Mouse (Mus musculus) stomach, embryonic 14.5 days (tissue): Measurements from ENCODE around the gene Lix1l. TPM values are rescaled to one million over a fixed set of nuclear protein-coding genes. Genes with fewer than 3 reads are reported as not detected.

Experiments used
- ATAC-seq: fragments of 200-750 bp; cut with Nextera tagmentation; 2 replicates; pipeline ENCODE4 v1.8.0; 2017; ENCODE audit warnings: low read depth, moderate TSS enrichment; ENCODE audit not compliant: insufficient number of reproducible peaks, insufficient read depth, low FRiP score
- H3K27ac ChIP-seq: fragments of 300-500 bp; sonication (generic); 2 replicates; pipeline ENCODE4 v1.5.1; 2014; ENCODE audit warnings: mild to moderate bottlenecking, low read length, moderate library complexity, mixed read lengths
- H3K27me3 ChIP-seq: fragments of 300-500 bp; sonication (generic); 2 replicates; pipeline ENCODE4 v1.6.1; 2014; ENCODE audit warnings: low read length, control low read depth, mixed read lengths; ENCODE audit not compliant: control insufficient read depth, insufficient read depth
- H3K36me3 ChIP-seq: fragments of 300-500 bp; sonication (generic); 2 replicates; pipeline ENCODE4 v1.6.1; 2014; ENCODE audit warnings: mild to moderate bottlenecking, control low read depth, low read length, moderate library complexity, mixed read lengths; ENCODE audit not compliant: control insufficient read depth, insufficient read depth
- H3K4me1 ChIP-seq: fragments of 300-500 bp; sonication (generic); 2 replicates; pipeline ENCODE4 v1.6.1; 2014; ENCODE audit warnings: low read length, control low read depth, mixed read lengths; ENCODE audit not compliant: control insufficient read depth, insufficient read depth
- H3K4me2 ChIP-seq: fragments of 300-500 bp; sonication (generic); replicated peaks from 2 replicates; pipeline ENCODE4 v1.6.1; 2014; ENCODE audit warnings: low read depth, low read length, control low read depth
- H3K4me3 ChIP-seq: fragments of 300-500 bp; sonication (generic); 2 replicates; pipeline ENCODE4 v1.5.1; 2014; ENCODE audit warnings: low read depth, low read length, control low read depth
- H3K9ac ChIP-seq: fragments of 300-500 bp; sonication (generic); replicated peaks from 2 replicates; pipeline ENCODE4 v1.6.1; 2014; ENCODE audit warnings: low read depth, mild to moderate bottlenecking, control low read depth, low read length, moderate library complexity, mixed read lengths
- H3K9me3 ChIP-seq: fragments of 300-500 bp; sonication (generic); 2 replicates; pipeline ENCODE4 v1.6.1; 2016; ENCODE audit warnings: low read depth, low read length, control low read depth; ENCODE audit not compliant: control insufficient read depth
- WGBS: fragments of 180-500 bp; shearing (Covaris S2); extraction: QIAGEN DNeasy Blood & Tissue Kit; methylation state at CpG from one replicate; pipeline ENCODE4 v1.1.7; 2014; 5-methylcytosine and 5-hydroxymethylcytosine counted together
- polyA plus RNA-seq: library from polyadenylated mRNA; unstranded; fragments of >200 nt; fragmentation: Nextera tagmentation; extraction: Ambion mirVana; gene quantifications from 2 replicates; pipeline ENCODE4 v1.2.1, GENCODE M21; 2014

The Lix1l gene
- polyA plus RNA-seq, 1 experiment from 2014 or later: 10.6 TPM

GRCm38 (mm10) chr3:96666916-96667315, 66.0 kb downstream of the Lix1l start:
- 91% methylated on average over 5 of the region's 5 CpGs for WGBS
- ATAC-seq: no peak

GRCm38 (mm10) chr3:96667316-96667715, 66.4 kb downstream of the Lix1l start:
- no peak overlapping the region for H3K27ac ChIP-seq
- H3K36me3 ChIP-seq: no peaks in the 10 kb centered on the region
- no peak overlapping the region for H3K9ac ChIP-seq
- no peak overlapping the region for H3K4me3 ChIP-seq
- H3K4me2 ChIP-seq: no peak overlapping the region
- no peaks in the 10 kb centered on the region for H3K9me3 ChIP-seq
- 49% methylated on average over 1 of the region's 1 CpGs for WGBS
- no peak for ATAC-seq
- no peaks in the 10 kb centered on the region for H3K27me3 ChIP-seq
- H3K4me1 ChIP-seq: peaks cover 12% of the 10 kb centered on the region

More at GRCm38 (mm10) chr3:96666916-96667315, 66.0 kb downstream of the Lix1l start:
- Histone ChIP-seq H3K9ac (no peak overlapping the region), H3K9me3 (no peaks in the 10 kb centered on the region), H3K27ac (no peak overlapping the region), H3K36me3 (no peaks in the 10 kb centered on the region), H3K4me1 (peaks cover 12% of the 10 kb centered on the region), H3K4me2 (no peak overlapping the region), H3K27me3 (no peaks in the 10 kb centered on the region), H3K4me3 (no peak overlapping the region)

DNA sequence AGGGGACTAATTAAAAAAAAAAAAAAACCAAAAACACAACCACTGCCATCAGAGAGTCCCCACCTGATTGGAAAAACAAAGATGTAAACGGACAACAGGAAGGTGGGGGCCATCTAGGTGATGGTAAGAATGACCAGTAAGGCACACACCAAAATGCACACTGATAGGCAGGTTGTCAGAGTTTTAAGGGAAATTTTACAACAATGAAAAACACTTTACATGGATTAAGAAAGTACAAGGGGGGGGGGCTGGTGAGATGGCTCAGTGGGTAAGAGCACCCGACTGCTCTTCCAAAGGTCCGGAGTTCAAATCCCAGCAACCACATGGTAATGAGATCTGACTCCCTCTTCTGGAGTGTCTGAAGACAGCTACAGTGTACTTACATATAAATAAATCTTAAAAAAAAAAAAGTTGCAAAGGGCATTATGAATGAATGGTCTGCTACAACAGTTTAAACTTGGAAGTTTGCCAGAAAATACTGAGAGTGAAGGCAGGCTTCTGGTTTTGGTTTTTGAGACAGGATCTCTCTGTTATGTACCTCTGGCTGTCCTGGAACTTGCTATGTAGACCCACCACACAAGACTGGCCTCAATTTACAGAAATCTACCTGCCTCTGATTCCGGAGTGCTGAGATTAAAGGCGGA, 67.6 kb downstream of the Lix1l start:
- no peak overlapping the region for H3K27ac ChIP-seq
- no peak for ATAC-seq

DNA sequence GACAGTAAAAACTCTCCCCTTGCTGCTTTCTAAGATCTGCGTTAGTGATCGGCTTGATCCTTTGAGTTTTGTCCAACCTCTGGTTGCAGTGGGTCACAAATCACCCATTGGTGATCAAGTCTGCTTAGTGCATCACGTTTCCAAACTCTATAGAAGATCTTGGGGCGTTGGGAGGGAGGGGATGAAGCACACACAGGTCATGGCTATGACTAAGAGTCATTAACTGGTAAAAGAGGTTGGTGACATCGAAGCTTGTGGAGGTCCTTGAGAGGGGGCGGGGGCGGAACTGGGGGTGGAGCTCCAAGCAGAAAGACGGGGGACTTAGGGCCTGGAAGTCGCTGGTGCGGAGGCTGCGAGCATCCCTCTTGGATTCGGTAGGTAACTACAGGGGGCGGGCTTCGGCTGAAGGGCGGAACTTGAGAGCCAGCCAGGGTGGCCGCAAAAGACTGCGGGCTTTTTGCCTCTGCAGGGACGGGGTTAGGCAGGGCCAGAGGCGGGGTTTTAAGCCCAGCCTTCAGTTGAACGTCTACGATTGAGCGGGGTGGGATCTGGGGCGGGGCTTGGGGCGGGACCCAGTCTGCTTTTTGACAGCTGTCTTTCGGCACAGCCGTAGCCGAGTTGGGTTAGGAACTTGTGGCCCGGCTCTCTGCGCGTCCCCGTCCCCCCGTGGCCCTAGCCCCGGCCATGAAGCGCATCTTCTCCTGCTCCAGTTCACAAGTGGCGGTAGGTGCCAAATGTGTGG, 68.9 kb downstream of the Lix1l start, which contains the start of gene Ankrd35:
TSS of gene Ankrd35 (plus strand) at position 405 of the 742 bp plus-strand sequence.
- Histone ChIP-seq H3K4me2 (peak within 1 kb of the TSS; percentile 55), H3K36me3 (no peaks in the 10 kb centered on the region), H3K9ac (no peak within 1 kb of the TSS), H3K27ac (no peak within 1 kb of the TSS), H3K4me3 (peak within 1 kb of the TSS; percentile 30), H3K4me1 (peaks cover 9% of the 10 kb centered on the region; the same call in 1 of the 2 replicates), H3K27me3 (no peaks in the 10 kb centered on the region), H3K9me3 (no peaks in the 10 kb centered on the region)
- ATAC-seq: peak; percentile 93
- WGBS: 5% methylated on average over 34 of the region's 35 CpGs

More for the DNA sequence above, 67.6 kb downstream of the Lix1l start:
- 91% methylated on average over 5 of the region's 5 CpGs for WGBS
- peaks cover 12% of the 10 kb centered on the region for H3K4me1 ChIP-seq
- no peaks in the 10 kb centered on the region for H3K27me3 ChIP-seq
- no peaks in the 10 kb centered on the region for H3K36me3 ChIP-seq
- no peak overlapping the region for H3K4me3 ChIP-seq
- H3K4me2 ChIP-seq: no peak overlapping the region
- no peak overlapping the region for H3K9ac ChIP-seq
- no peaks in the 10 kb centered on the region for H3K9me3 ChIP-seq

- WGBS: 89% methylated on average over 5 of the region's 5 CpGs
Measured at GRCm38 (mm10) chr3:96671519-96671918, 70.6 kb downstream of the Lix1l start.

DNA sequence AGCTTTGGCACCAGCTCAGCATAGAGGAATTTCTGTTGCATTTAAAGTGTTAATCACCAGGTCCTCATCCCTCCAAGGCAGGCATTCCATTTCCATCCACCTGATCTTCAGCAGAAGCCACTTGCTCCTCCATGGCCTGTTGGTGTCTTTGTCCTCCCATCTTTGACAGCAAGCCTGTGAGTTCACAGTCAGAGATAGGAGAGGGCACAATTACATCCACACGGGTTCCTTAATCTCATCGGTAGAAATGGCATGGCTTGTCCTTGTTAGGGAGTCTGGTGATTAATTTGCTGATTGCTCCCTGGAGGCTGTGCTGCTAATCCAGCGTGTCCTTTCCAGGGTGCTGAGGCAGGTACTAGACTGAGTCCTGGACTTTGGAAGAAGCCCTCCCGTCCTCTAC, 72.6 kb downstream of the Lix1l start:
- Histone ChIP-seq H3K36me3 (no peaks in the 10 kb centered on the region), H3K9me3 (no peaks in the 10 kb centered on the region), H3K27ac (no peak overlapping the region), H3K27me3 (no peaks in the 10 kb centered on the region), H3K4me3 (no peak overlapping the region), H3K9ac (no peak overlapping the region), H3K4me2 (no peak overlapping the region), H3K4me1 (peaks cover 9% of the 10 kb centered on the region; the same call in 1 of the 2 replicates)
- WGBS: 68% methylated on average over 4 of the region's 4 CpGs
- ATAC-seq: no peak

More at GRCm38 (mm10) chr3:96671519-96671918, 70.6 kb downstream of the Lix1l start:
- no peaks in the 10 kb centered on the region for H3K27me3 ChIP-seq
- H3K4me3 ChIP-seq: no peak overlapping the region
- ATAC-seq: no peak
- no peaks in the 10 kb centered on the region for H3K36me3 ChIP-seq
- no peak overlapping the region for H3K4me2 ChIP-seq
- peaks cover 9% of the 10 kb centered on the region; the same call in 1 of the 2 replicates for H3K4me1 ChIP-seq
- no peak overlapping the region for H3K9ac ChIP-seq
- no peak overlapping the region for H3K27ac ChIP-seq
- H3K9me3 ChIP-seq: no peaks in the 10 kb centered on the region

DNA sequence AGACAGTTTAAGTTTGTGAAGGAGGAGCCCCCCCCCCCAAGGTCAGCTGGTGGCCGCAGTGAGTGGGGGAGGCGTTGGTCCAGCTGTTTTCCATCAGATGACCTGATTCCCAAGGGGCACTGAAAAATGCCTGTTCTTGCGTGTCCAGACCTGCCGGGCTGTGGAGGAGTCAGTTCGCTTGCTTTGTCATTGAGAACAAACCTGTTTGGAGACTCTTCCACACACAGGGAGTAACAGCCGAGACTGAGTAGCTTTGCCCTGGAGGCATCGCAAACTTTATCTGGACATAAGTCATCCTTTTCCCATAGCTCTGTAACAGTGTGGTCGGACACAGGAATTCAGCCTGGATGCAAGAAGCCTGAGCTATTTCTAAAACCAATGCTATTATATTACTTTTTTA, 73.5 kb downstream of the Lix1l start:
- peak overlapping the region; percentile 52; the same call in 1 of the 2 replicates for H3K27ac ChIP-seq
- H3K27me3 ChIP-seq: no peaks in the 10 kb centered on the region
- H3K4me3 ChIP-seq: no peak overlapping the region
- H3K9ac ChIP-seq: no peak overlapping the region
- ATAC-seq: no peak
- WGBS: 24% methylated on average over 8 of the region's 8 CpGs
- H3K36me3 ChIP-seq: no peaks in the 10 kb centered on the region
- no peaks in the 10 kb centered on the region for H3K9me3 ChIP-seq
- H3K4me2 ChIP-seq: no peak overlapping the region
- peaks cover 9% of the 10 kb centered on the region; the same call in 1 of the 2 replicates for H3K4me1 ChIP-seq

GRCm38 (mm10) chr3:96675171-96675570, 74.2 kb downstream of the Lix1l start:
- Histone ChIP-seq H3K4me1 (peaks cover 9% of the 10 kb centered on the region; the same call in 1 of the 2 replicates), H3K27me3 (no peaks in the 10 kb centered on the region), H3K36me3 (no peaks in the 10 kb centered on the region), H3K9ac (no peak overlapping the region), H3K27ac (no peak overlapping the region; the same call in 1 of the 2 replicates), H3K4me3 (no peak overlapping the region), H3K4me2 (no peak overlapping the region), H3K9me3 (no peaks in the 10 kb centered on the region)
- no peak for ATAC-seq
- WGBS: 85% methylated on average over 3 of the region's 3 CpGs
